Mouse (Mus musculus) lung, adult 2 months (tissue): ENCODE results near the gene Tsfm. TPM values are rescaled to one million over a fixed set of nuclear protein-coding genes. Genes with fewer than 3 reads are reported as not detected.
A peak's percentile ranks its signal among the peaks of the same experiment; 100 is the strongest.

Source experiments
- DNase-seq: peaks from one replicate; pipeline ENCODE4 v3.0.0; 2022
- H3K4me1 ChIP-seq: fragments of 200-500 bp; 2 replicates; pipeline ENCODE4 v1.6.1; 2011; ENCODE audit warnings: low read length; ENCODE audit not compliant: control insufficient read depth, insufficient read depth
- H3K4me3 ChIP-seq: fragments of 200-500 bp; replicated peaks from 2 replicates; pipeline ENCODE3; 2011; ENCODE audit warnings: low read depth, mild to moderate bottlenecking, control low read depth, low read length; ENCODE audit errors: extremely low read depth
- CTCF ChIP-seq: fragments of 200-500 bp; IDR thresholded peaks from 2 replicates; pipeline ENCODE4 v1.5.1; 2011; ENCODE audit warnings: mild to moderate bottlenecking, low read length, control low read depth; ENCODE audit not compliant: insufficient read depth
- POLR2A ChIP-seq: fragments of 200-500 bp; IDR thresholded peaks from 2 replicates; pipeline ENCODE4 v1.6.1; 2011; ENCODE audit warnings: low read depth, mild to moderate bottlenecking, control low read depth, low read length, borderline replicate concordance; ENCODE audit errors: extremely low read depth
- WGBS: fragments of 180-500 bp; shearing (Covaris S2); methylation state at CpG from one replicate; pipeline ENCODE4 v1.1.7; 2018; 5-methylcytosine and 5-hydroxymethylcytosine counted together
- polyA plus RNA-seq: library from polyadenylated mRNA; depleted of rRNA; stranded (reverse); fragments of >200 nt; gene quantifications from 2 replicates; pipeline ENCODE4 v1.2.3, GENCODE M21; 2012; rRNA removed

The Tsfm gene
- polyA plus RNA-seq: 22.4 and 25.1 TPM in 2 replicates

GRCm38 (mm10) chr10:127030336-127031296 lies at the start of gene Tsfm:
Gene Tsfm, minus strand, starts transcription at chr10:127030840.
- TF ChIP-seq POLR2A: peak; percentile 55; the same call in 1 of the 2 replicates
- TF ChIP-seq CTCF: peak; percentile 94
- 4% methylated on average over 56 of the region's 56 CpGs for WGBS
- peak; percentile 90 for DNase-seq
- Histone ChIP-seq H3K4me1 (peaks cover 3% of the 10 kb centered on the region; the same call in 1 of the 2 replicates), H3K4me3 (peak within 1 kb of the TSS; percentile 96)

DNA sequence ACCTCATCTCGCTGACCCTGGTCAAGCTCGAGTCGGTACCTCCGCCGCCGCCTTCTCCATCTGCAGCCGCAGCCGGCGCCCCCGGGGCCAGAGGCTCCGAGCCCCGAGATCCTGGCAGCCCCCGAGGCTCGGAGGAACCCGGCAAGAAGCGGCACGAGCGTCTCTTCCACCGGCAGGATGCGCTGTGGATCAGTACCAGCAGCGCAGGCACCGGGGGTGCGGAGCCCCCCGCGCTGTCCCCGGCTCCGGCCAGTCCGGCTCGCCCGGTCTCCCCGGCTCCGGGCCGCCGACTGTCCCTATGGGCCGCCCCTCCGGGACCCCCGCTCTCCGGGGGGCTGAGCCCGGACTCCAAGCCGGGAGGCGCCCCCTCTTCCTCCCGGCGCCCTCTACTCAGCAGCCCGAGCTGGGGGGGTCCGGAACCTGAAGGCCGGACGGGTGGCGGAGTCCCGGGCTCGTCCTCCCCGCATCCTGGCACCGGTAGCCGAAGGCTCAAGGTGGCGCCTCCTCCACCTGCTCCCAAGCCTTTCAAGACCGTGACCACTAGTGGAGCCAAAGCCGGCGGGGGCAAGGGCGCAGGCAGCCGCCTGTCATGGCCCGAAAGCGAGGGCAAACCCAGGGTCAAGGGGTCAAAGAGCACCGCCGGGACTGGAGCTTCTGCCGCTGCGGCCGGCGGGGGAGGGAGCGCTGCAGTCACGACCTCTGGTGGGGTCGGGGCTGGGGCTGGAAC lies 49.2 kb upstream of the Tsfm start:
- no peak overlapping the region for H3K4me3 ChIP-seq
- WGBS: 20% methylated on average over 70 of the region's 70 CpGs
- DNase-seq: no peak

DNA sequence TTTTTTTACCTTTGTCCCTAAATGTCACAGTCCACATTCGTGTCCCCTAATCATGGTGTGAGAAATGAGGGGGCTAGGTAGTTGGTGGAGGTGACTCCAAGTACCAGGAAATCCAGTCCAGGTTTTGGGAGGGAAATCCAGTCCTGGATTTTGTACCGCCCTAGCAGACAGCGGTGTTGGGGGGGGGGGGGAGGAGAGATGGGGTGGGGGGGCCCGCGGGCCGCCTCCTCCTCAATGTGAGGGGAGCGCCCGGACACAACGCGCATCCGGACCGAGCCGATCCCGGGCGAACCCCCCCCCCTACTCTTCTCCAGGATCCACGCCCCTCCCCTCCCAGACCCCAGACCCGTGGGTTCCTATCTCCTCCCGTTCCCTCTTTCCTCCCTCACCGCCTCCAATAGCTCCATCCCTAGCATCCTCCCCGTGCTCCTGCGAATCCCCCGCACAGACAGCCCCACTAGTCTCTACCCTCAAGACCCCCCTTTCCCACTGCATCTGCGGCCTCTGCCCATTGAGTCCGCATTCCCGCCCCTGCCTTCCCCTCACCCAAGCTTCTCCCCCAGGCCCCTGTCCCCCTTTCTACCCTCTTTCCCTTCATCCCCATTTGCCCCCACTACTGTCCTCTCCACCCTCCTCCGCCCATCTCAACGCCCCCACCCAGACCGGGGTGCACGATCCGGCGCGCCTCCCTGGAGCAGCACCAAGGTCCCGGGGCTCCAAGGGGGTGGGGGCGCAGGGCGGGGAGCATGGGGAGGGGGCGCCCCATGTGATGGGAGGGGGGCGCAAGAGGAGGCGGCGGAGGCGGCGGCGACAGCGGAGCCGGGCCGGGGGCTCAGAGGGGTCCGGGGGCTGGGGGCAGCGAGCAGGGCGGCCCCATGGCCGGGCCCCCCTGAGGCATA lies 48.3 kb upstream of the Tsfm start:
- DNase-seq: no peak
- Histone ChIP-seq H3K4me1 (peaks cover 3% of the 10 kb centered on the region), H3K4me3 (peak overlapping the region; percentile 13)
- 12% methylated on average over 47 of the region's 49 CpGs for whole genome bisulfite sequencing
- TF ChIP-seq POLR2A: no peak
- TF ChIP-seq CTCF: no peak

More for the DNA sequence above, 49.2 kb upstream of the Tsfm start:
- H3K4me1 ChIP-seq: peaks cover 3% of the 10 kb centered on the region
- TF ChIP-seq CTCF (no peak), POLR2A (no peak)

DNA sequence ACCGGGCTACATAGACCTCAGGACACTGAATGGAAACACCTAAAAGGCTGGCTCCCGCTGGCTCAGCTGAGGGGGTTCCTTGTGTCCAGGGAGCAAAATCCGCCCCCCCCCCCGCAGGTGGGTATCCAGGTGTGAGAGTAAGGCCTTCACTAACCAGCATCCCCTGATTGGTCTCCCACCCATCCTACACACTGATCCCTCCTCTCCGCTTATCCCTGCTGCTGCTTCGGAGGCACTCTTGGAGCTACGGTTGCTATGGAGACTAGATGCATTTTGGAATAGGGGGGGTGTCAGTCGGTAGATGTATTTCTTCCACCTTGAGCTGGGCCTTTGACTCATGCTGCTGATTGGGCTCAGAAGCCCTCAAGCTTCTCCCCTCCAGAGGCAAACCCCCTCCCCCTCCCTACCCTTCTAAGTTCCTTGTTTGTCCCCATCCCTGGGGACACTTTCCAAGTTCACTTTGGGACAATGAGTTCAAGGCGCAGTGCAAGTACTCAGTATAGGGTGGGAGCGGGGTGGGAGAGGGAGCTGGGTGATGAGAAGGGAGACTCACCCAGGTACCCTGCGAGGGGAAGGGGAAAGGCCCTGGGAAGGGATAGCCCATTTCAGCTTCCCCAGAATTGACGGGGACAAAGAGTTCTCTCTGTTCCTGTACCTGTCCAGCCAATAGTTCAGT lies 47.5 kb upstream of the Tsfm start:
- TF ChIP-seq CTCF (no peak), POLR2A (no peak)
- 16% methylated on average over 12 of the region's 12 CpGs for WGBS
- DNase-seq: no peak
- Histone ChIP-seq H3K4me1 (peaks cover 3% of the 10 kb centered on the region), H3K4me3 (no peak overlapping the region)

DNA sequence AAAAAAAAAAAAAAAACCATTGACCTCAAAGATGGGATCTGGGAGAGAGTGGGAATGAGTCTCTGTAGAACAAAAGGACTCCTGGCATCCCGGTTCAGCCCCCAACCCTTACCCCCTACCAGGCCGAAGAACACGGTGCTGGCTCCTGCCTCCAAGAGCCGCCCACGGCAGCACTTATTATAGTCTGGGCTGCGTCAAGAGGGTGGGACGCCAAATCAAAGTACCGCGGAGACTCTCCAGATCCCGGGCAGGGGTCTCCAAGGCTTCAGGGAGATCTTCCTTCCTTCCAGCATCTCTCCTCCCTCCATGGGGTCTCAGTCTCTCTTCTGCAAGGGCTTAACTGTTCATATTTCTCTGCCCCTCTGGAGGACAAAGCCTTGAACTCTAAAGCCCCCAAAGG lies 46.9 kb upstream of the Tsfm start:
- peaks cover 3% of the 10 kb centered on the region for H3K4me1 ChIP-seq
- TF ChIP-seq CTCF: no peak
- TF ChIP-seq POLR2A: no peak
- 19% methylated on average over 10 of the region's 10 CpGs for WGBS
- H3K4me3 ChIP-seq: no peak overlapping the region
- DNase-seq: no peak

GRCm38 (mm10) chr10:127076082-127076481 lies 45.4 kb upstream of the Tsfm start:
- no peak for TF ChIP-seq CTCF
- TF ChIP-seq POLR2A: no peak
- Histone ChIP-seq H3K4me3 (no peak overlapping the region), H3K4me1 (peaks cover 3% of the 10 kb centered on the region)
- DNase-seq: no peak
- 35% methylated on average over 4 of the region's 4 CpGs for WGBS

- H3K4me1 ChIP-seq: peaks cover 3% of the 10 kb centered on the region
- peak overlapping the region; percentile 57 for H3K4me3 ChIP-seq
- no peak for TF ChIP-seq POLR2A
- no peak for TF ChIP-seq CTCF
- no peak for DNase-seq
- 50% methylated on average over 8 of the region's 8 CpGs for WGBS
These were observed 45.0 kb upstream of the Tsfm start for GRCm38 (mm10) chr10:127075651-127076050.

- WGBS: 47% methylated on average over 9 of the region's 9 CpGs
- Histone ChIP-seq H3K4me3 (peak within 1 kb of the TSS; percentile 57), H3K4me1 (peaks cover 3% of the 10 kb centered on the region)
- DNase-seq: no peak
- 0 out of 2 replicates have a peak, but pooled peaks have one; percentile 3 for TF ChIP-seq CTCF
- TF ChIP-seq POLR2A: no peak
These were observed 44.4 kb upstream of the Tsfm start, which contains the start of gene Agap2 for GRCm38 (mm10) chr10:127075080-127075479. Gene Agap2, plus strand, starts transcription at chr10:127075284.
